Mouse (Mus musculus): ENCODE results near the gene Them7.
A peak's percentile ranks its signal among the peaks of the same experiment; 100 is the strongest.

The Them7 gene

GRCm38 (mm10) chr2:105416660-105417348 lies 192.7 kb downstream of the Them7 start:
- DNase-seq (ENCODE audit: low spot score): peak; percentile 18

- DNase-seq (ENCODE audit: low spot score): no peak
Measured at GRCm38 (mm10) chr2:105417663-105418062, 193.5 kb downstream of the Them7 start.

GRCm38 (mm10) chr2:105418629-105419227 lies 194.6 kb downstream of the Them7 start:
- DNase-seq (ENCODE audit: low spot score): no peak

GRCm38 (mm10) chr2:105427447-105427846 lies 203.3 kb downstream of the Them7 start:
- no peak for DNase-seq (ENCODE audit: low spot score)

- peak; percentile 34 for DNase-seq (ENCODE audit: low spot score)
Measured at GRCm38 (mm10) chr2:105428029-105428428, 203.9 kb downstream of the Them7 start.

- no peak for DNase-seq (ENCODE audit: low spot score)
Measured at GRCm38 (mm10) chr2:105428467-105428866, 204.3 kb downstream of the Them7 start.
